Mouse (Mus musculus): ENCODE data around the gene Traf2.

Gene Traf2

DNA sequence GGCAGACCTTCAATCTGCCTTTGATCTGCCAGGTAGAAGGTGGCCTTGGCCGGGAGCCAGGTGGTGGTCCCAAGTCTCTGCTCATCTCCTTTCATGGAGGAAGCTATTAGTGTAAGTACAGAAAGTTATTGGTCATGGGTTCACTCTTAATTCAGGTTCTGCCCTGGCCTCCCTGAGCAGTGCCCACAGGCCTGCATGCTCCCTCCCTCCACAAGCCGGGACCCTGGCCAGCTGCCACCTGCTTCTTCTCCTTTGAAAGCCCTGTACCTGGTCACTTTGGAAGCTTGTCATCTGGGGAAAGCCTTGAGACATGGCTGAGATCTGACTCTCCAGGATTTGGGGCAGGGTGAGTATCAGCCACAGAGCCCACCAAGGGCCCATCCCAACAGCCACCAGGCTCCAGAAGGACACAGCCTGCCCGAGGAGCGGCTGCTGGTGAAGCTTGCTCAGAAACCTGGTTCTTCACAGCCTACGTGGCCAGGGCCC is 53.2 kb downstream of the Traf2 start, which contains the start of gene Lcn12:
Lcn12 (minus strand) TSS at position 436 of the 486 bp plus-strand sequence.
- peak; percentile 77 to 86 for DNase-seq

DNA sequence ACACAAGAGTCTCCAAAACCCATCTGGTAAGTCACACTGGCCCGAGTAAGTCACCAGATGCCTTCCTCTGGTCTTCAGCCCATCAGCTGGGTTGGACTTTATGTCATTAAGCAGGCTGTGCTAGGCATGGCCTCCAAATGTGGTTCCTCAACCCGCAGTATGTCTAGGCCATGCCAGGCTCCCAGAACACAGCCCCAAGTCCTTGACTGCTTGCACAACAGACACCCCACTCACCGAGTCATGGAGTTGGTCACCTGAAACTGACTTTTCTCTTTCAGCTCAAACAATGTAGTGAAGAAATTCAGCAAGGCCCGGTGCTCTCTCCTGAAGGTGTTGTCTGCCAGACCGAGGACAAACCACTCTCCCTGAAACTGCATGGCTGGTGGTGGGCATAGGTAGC is 53.8 kb downstream of the Traf2 start:
- DNase-seq: no peak

DNA sequence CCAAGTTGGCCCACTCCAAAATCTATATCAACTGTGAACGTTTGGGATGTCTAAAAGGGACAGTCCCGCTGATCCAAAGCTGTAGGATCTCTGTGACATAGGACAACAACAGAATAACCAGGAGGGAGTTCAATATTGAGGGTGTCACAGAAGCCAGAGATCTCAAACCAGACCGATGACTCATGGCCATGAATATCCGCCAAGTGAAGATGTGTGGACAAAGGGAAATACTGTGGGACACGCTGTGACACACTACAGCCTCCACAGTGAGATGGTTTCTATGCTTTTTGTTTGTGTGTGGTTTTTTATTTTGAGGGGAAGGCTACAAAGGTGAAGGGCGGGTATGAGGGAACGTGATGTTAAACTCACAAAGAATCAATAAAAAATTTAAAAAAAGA is 58.1 kb downstream of the Traf2 start:
- peak; percentile 41 to 69 for DNase-seq

DNA sequence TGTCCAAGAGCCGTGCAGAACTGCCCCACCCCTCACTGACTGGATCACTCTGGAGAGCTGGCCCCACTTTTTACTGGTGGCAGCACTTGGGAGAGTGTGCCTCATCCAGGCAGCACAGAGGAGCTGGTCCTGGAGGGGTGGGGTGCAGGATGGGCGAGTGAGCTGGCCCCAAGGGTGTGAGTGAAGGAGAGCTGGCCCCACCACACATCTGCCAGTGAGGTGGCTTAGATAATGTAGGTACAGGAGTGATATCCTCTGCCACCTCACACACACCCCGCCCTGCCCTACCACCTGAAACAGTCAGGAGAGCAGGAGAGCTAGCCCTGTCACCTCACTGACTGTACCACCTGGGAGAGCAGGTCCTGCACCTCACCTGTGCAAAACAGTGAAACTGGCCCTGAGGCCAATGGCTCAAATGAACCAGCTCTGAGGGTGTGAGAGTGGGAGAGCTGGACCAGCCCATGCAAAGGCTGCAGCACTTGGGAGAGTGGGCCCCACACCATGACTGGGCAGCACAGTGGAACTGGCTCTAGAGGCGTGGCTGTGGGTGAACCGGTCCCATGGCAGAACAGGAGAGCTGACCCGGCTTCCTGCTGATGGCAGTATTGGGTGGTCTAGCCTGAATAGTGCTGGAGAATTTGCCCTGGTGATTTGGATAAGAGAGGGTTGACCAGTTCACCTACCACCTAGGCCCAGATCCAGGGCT is 58.6 kb downstream of the Traf2 start:
- no peak for DNase-seq

DNA sequence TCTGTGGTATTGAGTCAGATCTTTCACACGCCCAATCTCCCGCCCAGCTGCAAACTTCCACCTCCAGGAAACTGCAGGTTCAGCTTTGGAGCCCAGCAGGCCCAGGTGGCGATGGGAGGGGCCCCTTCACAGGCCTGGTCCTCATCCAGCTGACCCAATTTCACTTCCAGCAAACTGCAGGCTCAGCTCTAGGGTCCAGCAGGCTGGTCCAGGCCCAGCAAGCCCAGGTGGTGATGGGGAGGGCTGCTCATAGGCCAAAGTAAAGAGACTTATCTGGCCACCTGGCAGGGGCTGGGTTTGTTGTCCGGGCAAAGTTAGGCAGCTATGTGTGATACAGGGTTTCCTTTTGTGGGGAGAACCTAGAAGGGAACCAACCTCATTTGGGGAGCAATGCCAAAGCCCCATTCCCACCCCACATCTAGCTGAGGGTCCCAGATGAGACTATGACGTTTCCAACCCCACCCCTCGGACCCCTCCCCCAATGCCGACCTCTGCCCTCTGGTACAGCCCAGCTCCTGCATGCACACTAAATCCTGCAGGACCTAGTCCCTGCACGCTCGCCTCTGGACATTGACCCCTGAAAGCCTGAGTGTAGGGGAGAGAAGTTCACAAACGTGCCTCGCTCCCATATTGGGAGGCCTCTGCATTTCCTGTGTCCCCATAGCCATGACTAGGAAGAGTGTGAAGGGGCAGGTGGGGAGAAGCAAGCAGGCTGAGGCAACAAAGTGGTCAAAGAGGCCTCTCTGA is 61.7 kb downstream of the Traf2 start:
- peak; percentile 95 to 96 for DNase-seq

DNA sequence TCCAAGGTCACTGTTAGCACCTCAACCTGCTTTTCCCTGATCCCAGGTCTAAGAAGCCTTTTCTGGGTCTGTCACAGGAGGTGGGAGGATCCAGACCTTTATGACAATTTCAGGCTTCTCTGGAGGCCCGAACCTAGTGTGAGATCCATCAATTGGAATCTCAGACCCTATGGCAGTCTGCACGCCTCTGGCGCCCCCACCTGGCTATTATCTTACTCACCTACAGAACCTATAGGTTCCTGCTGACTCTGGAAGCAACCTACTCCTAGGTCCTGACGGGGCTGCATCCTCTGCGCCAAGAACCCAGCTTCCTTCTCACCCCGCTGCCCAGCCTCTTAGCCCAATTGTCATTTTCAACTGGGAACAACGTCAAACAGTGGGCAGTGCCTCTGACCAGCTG is 63.8 kb downstream of the Traf2 start:
- peak; percentile 71 to 74 for DNase-seq

DNA sequence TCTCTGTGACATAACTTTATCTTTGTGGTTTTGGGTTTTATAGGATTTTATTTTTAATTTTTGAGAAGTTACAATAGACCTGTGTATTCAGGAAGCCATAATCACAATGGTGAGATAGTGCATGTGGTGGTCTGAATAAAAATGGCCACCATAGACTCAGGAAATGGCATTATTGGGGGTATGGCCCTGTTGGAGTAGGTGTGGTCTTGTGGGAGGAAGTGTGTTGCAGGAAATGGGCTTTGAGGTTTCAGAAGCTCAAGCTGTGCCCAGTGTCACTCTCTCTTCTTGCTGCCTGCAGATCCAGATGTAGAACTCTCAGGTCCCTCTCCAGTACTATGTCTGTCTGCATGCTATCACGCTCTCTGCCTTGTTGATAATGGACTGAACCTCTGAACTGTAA is 66.2 kb downstream of the Traf2 start:
- DNase-seq: no peak

DNA sequence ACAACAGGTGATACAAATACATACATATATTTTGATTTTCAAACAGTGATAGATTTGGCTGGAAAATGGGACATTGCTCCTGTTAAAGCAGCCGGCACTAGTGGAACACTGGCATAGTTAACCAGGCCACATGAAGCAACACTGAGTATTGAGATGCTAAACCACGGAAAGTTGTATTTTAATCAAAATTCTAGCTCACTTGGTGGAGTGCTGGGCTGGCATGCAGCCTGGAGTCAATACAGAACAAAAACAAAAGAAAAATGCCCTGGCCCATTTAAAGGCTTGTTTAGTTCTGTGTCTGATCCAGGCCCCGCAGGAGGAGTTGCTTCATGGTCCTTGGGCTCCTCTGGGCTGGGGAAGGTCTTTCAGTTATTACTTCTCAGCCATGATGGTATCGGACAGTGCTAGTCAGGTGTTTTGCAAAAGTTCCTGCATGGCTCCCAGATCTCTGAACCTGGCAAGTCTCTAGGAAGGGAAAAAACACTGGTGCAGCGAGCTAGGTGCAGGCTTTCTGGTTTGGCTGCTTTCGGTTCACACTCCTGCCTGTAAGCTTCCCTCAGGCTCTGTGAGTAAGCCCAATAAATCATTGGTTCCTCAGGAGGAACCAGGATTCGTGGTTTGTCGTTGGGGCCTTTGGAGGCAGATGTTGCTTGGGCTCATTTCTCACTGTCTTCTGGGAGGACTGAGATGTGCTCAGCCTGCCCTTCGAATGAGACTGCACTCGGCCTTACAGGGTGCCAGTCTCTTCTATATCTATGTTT is 67.0 kb downstream of the Traf2 start:
- DNase-seq: no peak

DNA sequence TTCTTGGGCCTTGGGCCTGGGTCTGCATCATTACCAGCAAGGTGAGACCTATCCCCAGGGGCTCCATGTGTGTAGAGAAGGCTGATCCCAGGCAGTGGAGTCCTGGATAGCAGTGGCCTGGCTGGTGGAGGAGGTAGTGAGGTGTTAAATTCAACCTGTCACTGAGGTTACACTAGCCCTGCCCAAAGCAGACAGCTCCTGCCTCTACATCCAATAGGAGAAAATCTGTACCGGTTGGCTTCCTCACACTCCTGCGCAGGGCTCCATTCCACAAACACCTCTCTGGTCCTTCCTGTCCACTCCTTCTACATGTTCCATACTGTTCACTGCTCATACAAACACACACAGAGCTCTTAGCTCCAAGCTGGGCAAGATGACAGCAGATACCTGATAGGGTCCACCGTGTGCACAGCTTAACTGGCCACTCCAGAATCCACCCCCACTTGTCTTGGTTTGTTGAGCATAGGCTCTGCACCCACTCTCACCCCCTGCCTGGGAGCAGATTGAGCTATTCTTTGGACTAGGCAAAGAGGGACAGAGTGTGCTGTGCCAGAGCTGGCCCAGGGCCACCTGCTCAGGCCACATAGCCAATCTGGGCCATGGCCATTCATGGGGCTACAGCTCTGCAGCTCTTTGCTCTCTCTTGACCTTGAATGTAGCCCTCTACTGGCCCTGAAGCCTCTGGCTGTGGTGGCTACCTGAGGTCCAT is 68.6 kb downstream of the Traf2 start:
- peak; percentile 96 to 97 for DNase-seq

DNA sequence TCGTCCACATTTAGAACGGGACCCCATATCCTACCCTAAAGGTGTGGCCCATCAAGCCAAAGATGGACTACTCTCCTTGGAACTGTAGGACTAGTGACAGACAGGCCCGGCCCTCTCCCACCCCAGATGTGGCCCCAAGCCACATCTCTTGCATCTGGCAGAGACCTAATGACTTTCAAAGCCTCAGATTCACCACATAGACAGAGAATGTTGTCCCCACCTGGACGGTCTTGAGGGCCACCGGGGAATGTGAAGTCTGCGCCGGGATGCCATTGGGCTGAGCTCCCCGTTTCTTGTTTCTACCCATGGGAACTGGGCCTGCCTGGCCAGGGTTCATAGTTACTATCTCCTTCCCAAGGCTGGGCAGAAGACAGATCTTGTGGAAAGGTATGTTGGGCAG is 69.2 kb downstream of the Traf2 start:
- DNase-seq: peak in 1 of 2 experiments; percentile 34

DNA sequence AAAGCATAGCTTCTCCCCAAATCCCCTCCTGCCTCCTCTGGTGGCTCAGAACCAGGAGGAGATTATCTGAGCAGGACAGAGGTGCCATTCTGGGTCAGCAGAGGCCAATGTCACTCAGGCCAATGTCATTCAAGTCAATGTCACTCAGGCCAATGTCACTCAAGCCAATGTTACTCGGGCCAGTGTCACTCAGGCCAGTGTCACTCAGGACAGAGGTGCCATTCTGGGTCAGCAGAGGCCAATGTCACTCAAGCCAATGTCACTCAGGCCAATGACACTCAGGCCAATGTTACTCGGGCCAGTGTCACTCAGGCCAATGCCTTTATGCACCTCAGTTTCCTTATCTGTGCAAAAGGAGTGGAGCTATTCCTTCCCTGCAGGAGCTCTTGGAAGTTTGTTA is 74.2 kb downstream of the Traf2 start:
- no peak for DNase-seq

DNA sequence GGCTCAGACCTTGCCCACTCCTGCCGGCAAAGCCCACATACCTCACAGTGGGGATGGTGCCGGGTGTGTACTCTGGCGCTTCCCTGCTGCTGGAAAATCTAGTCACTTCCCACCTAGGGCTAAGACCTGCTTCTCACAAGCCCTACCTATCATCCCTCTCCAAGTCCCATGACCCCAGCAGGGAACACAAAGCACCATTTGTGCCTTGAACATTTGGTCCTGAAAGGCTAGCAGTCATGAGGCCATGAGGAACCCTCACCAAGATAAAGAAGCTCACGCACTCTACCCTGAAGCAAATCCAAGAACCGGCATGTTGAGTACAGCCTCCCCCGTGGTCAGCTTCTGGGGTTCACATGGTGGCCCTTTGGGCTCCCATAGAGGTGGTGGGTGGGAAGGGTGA is 76.8 kb downstream of the Traf2 start, which contains the start of gene Ptgds:
Ptgds (minus strand) TSS at position 78 of the 400 bp plus-strand sequence.
- DNase-seq: no peak

DNA sequence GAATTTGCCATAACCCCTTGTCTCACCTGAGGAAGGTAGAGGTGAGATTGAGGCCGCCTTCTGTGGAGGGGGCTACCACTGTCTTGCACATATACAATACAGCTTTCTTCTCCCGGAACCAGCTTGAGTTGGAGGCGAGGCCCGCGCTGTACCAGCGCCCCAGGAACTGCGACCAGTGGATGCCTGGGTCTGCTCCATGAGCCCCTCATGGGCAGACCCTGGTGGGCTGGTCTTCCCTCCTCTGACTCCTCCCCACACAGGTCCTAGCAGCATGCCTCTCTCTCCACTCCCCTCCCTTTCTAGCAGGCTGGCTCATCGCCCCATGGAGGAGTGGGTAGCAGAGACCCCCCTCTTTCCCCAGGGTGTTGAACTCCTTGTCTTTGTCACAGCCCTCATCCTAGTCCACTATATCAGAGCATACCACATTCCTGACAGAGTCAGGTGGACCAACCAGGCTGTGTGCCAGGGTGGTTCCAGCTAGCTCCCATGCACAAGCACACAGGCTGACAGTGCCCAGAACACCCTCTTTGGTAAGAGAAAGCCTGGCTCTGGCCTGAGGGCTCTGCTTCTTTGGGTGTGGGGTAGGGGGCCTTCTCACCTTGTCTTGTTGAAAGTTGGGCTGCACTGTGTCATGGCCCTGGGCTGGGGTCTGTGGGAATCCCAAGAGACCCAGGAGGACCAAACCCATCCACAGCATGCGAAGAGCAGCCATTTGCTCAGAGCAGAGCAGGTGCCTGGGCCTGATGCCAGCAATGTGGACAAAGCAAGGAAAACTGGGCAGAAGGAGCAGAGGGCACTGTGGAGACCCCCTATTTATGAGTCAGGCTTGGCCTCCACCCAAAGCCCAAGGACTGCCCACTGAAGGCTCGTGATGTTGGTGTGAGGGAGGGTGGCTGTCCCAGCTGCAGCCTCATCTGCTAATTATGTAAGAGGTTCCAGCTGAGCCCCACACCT is 77.5 kb downstream of the Traf2 start:
- peak; percentile 64 to 68 for DNase-seq

All from cerebellum, postnatal 36 days (tissue).